Mouse (Mus musculus) G1E (cell line): ENCODE data around the gene Palm.

Experiments
- CTCF ChIP-seq: IDR thresholded peaks from 2 replicates; pipeline ENCODE4 v1.5.1; 2012; ENCODE audit warnings: low read depth, low read length, inconsistent platforms, mixed read lengths
- GATA1 ChIP-seq: IDR thresholded peaks from 2 replicates; pipeline ENCODE4 v1.6.1; 2012; ENCODE audit warnings: borderline replicate concordance, low read length, inconsistent platforms, mixed read lengths
- GATA2 ChIP-seq: IDR thresholded peaks from 2 replicates; pipeline ENCODE4 v1.6.1; 2012; ENCODE audit warnings: low read depth, low read length, inconsistent platforms, borderline replicate concordance
- POLR2AphosphoS5 ChIP-seq: IDR thresholded peaks from 2 replicates; pipeline ENCODE4 v1.6.1; 2012; ENCODE audit warnings: low read depth, low read length, inconsistent platforms; ENCODE audit not compliant: insufficient replicate concordance
- TAL1 ChIP-seq: conservative IDR thresholded peaks from 2 replicates; pipeline ENCODE4 v1.6.1; 2012; ENCODE audit warnings: low read depth, low read length, inconsistent platforms, mixed read lengths

- TF ChIP-seq CTCF (no peak), GATA1 (no peak), GATA2 (no peak), TAL1 (no peak), POLR2AphosphoS5 (no peak)
Measured at GRCm38 (mm10) chr10:79822372-79822771, 29.0 kb downstream of the Palm start.
